Mouse (Mus musculus): Measurements from ENCODE around the gene Meis2. TPM values are rescaled to one million over a fixed set of nuclear protein-coding genes. Genes with fewer than 3 reads are reported as not detected.

Meis2 gene
- total RNA-seq, 1 experiment: 12.4 TPM

DNA sequence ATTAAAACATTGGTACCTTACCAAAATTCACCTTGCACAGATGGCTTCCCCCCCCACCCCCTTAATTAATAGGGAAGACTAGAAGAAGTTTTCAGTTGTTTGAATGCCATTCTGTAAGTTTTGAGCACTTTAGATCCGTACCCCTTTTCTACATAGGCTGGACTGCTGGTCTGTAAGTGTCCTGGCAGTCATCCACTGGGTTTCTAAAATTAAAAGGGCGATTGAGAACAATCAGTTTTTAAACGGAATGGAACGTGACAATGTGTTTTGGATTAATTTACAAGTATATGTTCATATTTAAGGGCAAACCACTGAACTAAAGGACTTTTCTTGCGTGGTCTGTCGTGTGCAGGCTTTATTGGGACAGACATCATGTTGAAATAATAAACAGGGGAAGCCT lies 141.2 kb downstream of the Meis2 start:
- DNase-seq (ENCODE audit: low read depth, low spot score): no peak
- Histone ChIP-seq H3K4me3 (ENCODE audit: insufficient read depth in 1 of 2, low read depth in 1 of 2, low read length in 2 of 2, poor library complexity in 1 of 2, severe bottlenecking in 1 of 2) (no peak overlapping the region), H3K4me1 (ENCODE audit: control insufficient read depth in 2 of 2, insufficient read depth in 2 of 2, low read length in 2 of 2, poor library complexity in 1 of 2) (peaks cover 0 to 3% of the 10 kb centered on the region in 2 experiments; a peak in 2 of 4 replicates), H3K9me3 (ENCODE audit: control insufficient read depth, insufficient read depth, low read depth, low read length) (no peaks in the 10 kb centered on the region), H3K27ac (ENCODE audit: insufficient read depth, low read depth, low read length, poor library complexity, severe bottlenecking) (no peak overlapping the region), H3K9ac (ENCODE audit: insufficient read depth, low read depth, low read length, poor library complexity, severe bottlenecking) (no peak overlapping the region), H3K36me3 (ENCODE audit: control insufficient read depth, insufficient read depth, low read length, poor library complexity, severe bottlenecking) (no peaks in the 10 kb centered on the region)
- no peak for TF ChIP-seq MAFK (IDR thresholded peaks at IDR 0.05; ENCODE audit: insufficient read depth, low read depth, low read length)
- no peak for TF ChIP-seq ZC3H11A (IDR thresholded peaks at IDR 0.05; ENCODE audit: borderline replicate concordance, low read depth, low read length)
- TF ChIP-seq ZNF384 (IDR thresholded peaks at IDR 0.05; ENCODE audit: low read depth, low read length): no peak
- TF ChIP-seq CHD2 (IDR thresholded peaks at IDR 0.05; ENCODE audit: low read depth, low read length): no peak
- TF ChIP-seq HCFC1 (IDR thresholded peaks at IDR 0.05; ENCODE audit: borderline replicate concordance, insufficient read depth, low read length): no peak
- in situ Hi-C loops (cut with MboI; ENCODE audit: low sequenced_read_pairs in 2 of 2, unreplicated experiment in 2 of 2): no loop called here

DNA sequence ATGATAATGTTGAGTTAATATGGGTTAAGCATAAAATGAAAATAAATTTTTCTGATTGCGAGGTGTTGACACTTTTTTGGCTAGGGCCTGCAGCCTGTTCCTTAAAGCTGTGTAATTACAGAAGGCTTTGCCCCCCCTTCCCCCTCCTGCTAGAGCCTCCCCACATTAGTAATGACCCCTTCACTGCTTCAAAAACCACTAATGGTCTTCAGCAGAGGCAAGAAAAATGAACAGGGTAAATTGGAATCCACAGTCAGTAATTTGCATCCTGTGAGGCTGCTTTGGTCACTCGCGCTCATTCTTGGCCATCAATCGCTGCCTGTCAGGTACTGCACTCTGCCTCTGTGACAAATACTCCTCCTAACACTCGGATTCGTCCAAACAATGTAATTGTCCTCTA lies 142.4 kb downstream of the Meis2 start:
- Histone ChIP-seq H3K27ac (ENCODE audit: insufficient read depth, low read depth, low read length, poor library complexity, severe bottlenecking) (no peak overlapping the region), H3K4me1 (ENCODE audit: control insufficient read depth in 2 of 2, insufficient read depth in 2 of 2, low read length in 2 of 2, poor library complexity in 1 of 2) (peaks cover 0 to 3% of the 10 kb centered on the region in 2 experiments; a peak in 2 of 4 replicates), H3K9ac (ENCODE audit: insufficient read depth, low read depth, low read length, poor library complexity, severe bottlenecking) (no peak overlapping the region), H3K9me3 (ENCODE audit: control insufficient read depth, insufficient read depth, low read depth, low read length) (no peaks in the 10 kb centered on the region), H3K4me3 (ENCODE audit: insufficient read depth in 1 of 2, low read depth in 1 of 2, low read length in 2 of 2, poor library complexity in 1 of 2, severe bottlenecking in 1 of 2) (no peak overlapping the region), H3K36me3 (ENCODE audit: control insufficient read depth, insufficient read depth, low read length, poor library complexity, severe bottlenecking) (no peaks in the 10 kb centered on the region)
- in situ Hi-C loops (cut with MboI; ENCODE audit: low sequenced_read_pairs in 2 of 2, unreplicated experiment in 2 of 2): no loop called here
- no peak for DNase-seq (ENCODE audit: low read depth, low spot score)
- TF ChIP-seq MAFK (IDR thresholded peaks at IDR 0.05; ENCODE audit: insufficient read depth, low read depth, low read length) (no peak), CHD2 (IDR thresholded peaks at IDR 0.05; ENCODE audit: low read depth, low read length) (no peak), HCFC1 (IDR thresholded peaks at IDR 0.05; ENCODE audit: borderline replicate concordance, insufficient read depth, low read length) (no peak), ZC3H11A (IDR thresholded peaks at IDR 0.05; ENCODE audit: borderline replicate concordance, low read depth, low read length) (no peak), ZNF384 (IDR thresholded peaks at IDR 0.05; ENCODE audit: low read depth, low read length) (no peak)

DNA sequence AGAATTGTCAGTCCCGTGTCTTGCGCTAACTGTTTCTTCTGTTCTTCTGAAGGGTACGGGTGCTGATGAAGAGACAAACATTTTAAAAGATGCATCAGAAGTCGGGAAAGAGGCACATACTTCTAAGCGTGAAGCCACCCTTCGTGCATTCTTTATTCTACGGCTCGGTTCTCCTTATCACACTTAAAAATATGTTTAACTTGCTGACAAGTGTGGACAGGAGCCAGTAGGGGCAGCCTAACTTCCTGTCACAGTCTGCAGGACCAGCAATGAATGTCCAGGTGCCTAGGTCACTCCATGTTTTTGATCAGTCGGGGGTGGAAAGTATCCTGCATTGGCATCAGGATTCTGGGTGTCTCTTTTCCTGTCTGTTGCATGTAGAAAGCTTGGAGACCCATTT lies 144.0 kb downstream of the Meis2 start:
- Histone ChIP-seq H3K27ac (ENCODE audit: insufficient read depth, low read depth, low read length, poor library complexity, severe bottlenecking) (no peak overlapping the region), H3K4me1 (ENCODE audit: control insufficient read depth in 2 of 2, insufficient read depth in 2 of 2, low read length in 2 of 2, poor library complexity in 1 of 2) (peaks cover 0 to 3% of the 10 kb centered on the region in 2 experiments; a peak in 2 of 4 replicates), H3K4me3 (ENCODE audit: insufficient read depth in 1 of 2, low read depth in 1 of 2, low read length in 2 of 2, poor library complexity in 1 of 2, severe bottlenecking in 1 of 2) (no peak overlapping the region), H3K9me3 (ENCODE audit: control insufficient read depth, insufficient read depth, low read depth, low read length) (no peaks in the 10 kb centered on the region), H3K36me3 (ENCODE audit: control insufficient read depth, insufficient read depth, low read length, poor library complexity, severe bottlenecking) (no peaks in the 10 kb centered on the region), H3K9ac (ENCODE audit: insufficient read depth, low read depth, low read length, poor library complexity, severe bottlenecking) (no peak overlapping the region)
- no peak for DNase-seq (ENCODE audit: low read depth, low spot score)
- in situ Hi-C loops (cut with MboI; ENCODE audit: low sequenced_read_pairs in 2 of 2, unreplicated experiment in 2 of 2): no loop called here
- TF ChIP-seq HCFC1 (IDR thresholded peaks at IDR 0.05; ENCODE audit: borderline replicate concordance, insufficient read depth, low read length) (no peak), ZC3H11A (IDR thresholded peaks at IDR 0.05; ENCODE audit: borderline replicate concordance, low read depth, low read length) (no peak), MAFK (IDR thresholded peaks at IDR 0.05; ENCODE audit: insufficient read depth, low read depth, low read length) (no peak), ZNF384 (IDR thresholded peaks at IDR 0.05; ENCODE audit: low read depth, low read length) (no peak), CHD2 (IDR thresholded peaks at IDR 0.05; ENCODE audit: low read depth, low read length) (no peak)

DNA sequence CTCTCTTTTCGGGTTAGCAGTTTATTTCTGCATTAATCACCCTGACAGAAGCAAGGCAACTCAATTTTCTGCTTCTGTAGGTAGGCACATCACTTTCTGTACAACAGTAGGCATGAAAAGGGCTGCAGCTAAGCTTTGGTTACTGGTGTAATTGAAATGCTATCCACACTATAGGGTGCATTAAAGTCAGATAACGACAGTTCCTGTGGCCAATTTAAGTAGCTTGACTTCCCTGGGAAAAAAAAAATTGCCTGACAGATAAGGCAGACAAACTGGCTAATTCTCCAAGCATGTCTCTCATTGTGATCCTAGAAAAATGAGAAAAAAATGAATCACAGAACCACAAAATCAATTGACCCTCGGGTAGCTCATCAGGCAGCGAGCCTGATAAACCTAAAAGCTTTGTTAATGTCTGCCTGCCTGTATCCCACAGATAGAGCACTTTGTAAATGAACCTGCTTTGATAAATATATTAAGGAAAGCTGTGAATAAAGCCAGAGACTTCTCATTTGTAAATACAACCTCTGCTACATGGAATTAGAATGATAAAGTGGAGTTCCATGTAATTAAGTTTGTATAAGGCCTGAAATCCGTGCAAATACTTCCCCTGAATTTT lies 145.2 kb downstream of the Meis2 start:
- TF ChIP-seq CHD2 (IDR thresholded peaks at IDR 0.05; ENCODE audit: low read depth, low read length): no peak
- TF ChIP-seq MAFK (IDR thresholded peaks at IDR 0.05; ENCODE audit: insufficient read depth, low read depth, low read length): no peak
- in situ Hi-C loops (cut with MboI; ENCODE audit: low sequenced_read_pairs in 2 of 2, unreplicated experiment in 2 of 2): no loop called here
- no peaks in the 10 kb centered on the region for H3K9me3 ChIP-seq (ENCODE audit: control insufficient read depth, insufficient read depth, low read depth, low read length)
- no peak for DNase-seq (ENCODE audit: low read depth, low spot score)
- no peak overlapping the region for H3K27ac ChIP-seq (ENCODE audit: insufficient read depth, low read depth, low read length, poor library complexity, severe bottlenecking)
- no peak overlapping the region for H3K4me3 ChIP-seq (ENCODE audit: insufficient read depth in 1 of 2, low read depth in 1 of 2, low read length in 2 of 2, poor library complexity in 1 of 2, severe bottlenecking in 1 of 2)
- no peak overlapping the region for H3K9ac ChIP-seq (ENCODE audit: insufficient read depth, low read depth, low read length, poor library complexity, severe bottlenecking)
- no peaks in the 10 kb centered on the region for H3K36me3 ChIP-seq (ENCODE audit: control insufficient read depth, insufficient read depth, low read length, poor library complexity, severe bottlenecking)
- no peaks in the 10 kb centered on the region; a peak in 1 of 4 replicates for H3K4me1 ChIP-seq (ENCODE audit: control insufficient read depth in 2 of 2, insufficient read depth in 2 of 2, low read length in 2 of 2, poor library complexity in 1 of 2)

Data from ES-E14 (cell line).